Mouse (Mus musculus): Measurements from ENCODE around the gene Pstpip1. TPM values are rescaled to one million over a fixed set of nuclear protein-coding genes. Genes with fewer than 3 reads are reported as not detected.

Pstpip1 gene
- polyA plus RNA-seq, 1 experiment from 2014 or later, result 2.6 TPM

GRCm38 (mm10) chr9:56121097-56121496 lies 31.3 kb downstream of the Pstpip1 start:
- H3K36me3 ChIP-seq (ENCODE audit: control insufficient read depth, insufficient read depth, low read length), result no peaks in the 10 kb centered on the region
- H3K4me2 ChIP-seq (ENCODE audit: low read depth, low read length), result no peak overlapping the region
- 20% methylated on average over 7 of the region's 7 CpGs for WGBS
- H3K4me1 ChIP-seq (replicated peaks; ENCODE audit: control insufficient read depth, insufficient read depth, low read length), result peaks cover 3% of the 10 kb centered on the region; the same call in 1 of the 2 replicates
- H3K9me3 ChIP-seq (ENCODE audit: control insufficient read depth, low read length), result no peaks in the 10 kb centered on the region
- 0 out of 2 replicates have a peak, but pooled peaks have one; percentile 19 for ATAC-seq (ENCODE audit: low read depth)
- no peak overlapping the region for H3K4me3 ChIP-seq (ENCODE audit: low read length)
- no peak overlapping the region for H3K9ac ChIP-seq (ENCODE audit: low read length)
- H3K27ac ChIP-seq (ENCODE audit: low read length), result no peak overlapping the region
- H3K27me3 ChIP-seq (ENCODE audit: control insufficient read depth, insufficient read depth, low read depth, low read length), result no peaks in the 10 kb centered on the region

GRCm38 (mm10) chr9:56122973-56123372 lies 33.2 kb downstream of the Pstpip1 start:
- WGBS, result 42% methylated on average over 8 of the region's 8 CpGs
- Histone ChIP-seq H3K36me3 (ENCODE audit: control insufficient read depth, insufficient read depth, low read length) (no peaks in the 10 kb centered on the region), H3K4me2 (ENCODE audit: low read depth, low read length) (no peak overlapping the region), H3K9ac (ENCODE audit: low read length) (no peak overlapping the region), H3K4me1 (replicated peaks; ENCODE audit: control insufficient read depth, insufficient read depth, low read length) (peaks cover 3% of the 10 kb centered on the region; the same call in 1 of the 2 replicates), H3K9me3 (ENCODE audit: control insufficient read depth, low read length) (no peaks in the 10 kb centered on the region), H3K4me3 (ENCODE audit: low read length) (no peak overlapping the region), H3K27ac (ENCODE audit: low read length) (no peak overlapping the region), H3K27me3 (ENCODE audit: control insufficient read depth, insufficient read depth, low read depth, low read length) (no peaks in the 10 kb centered on the region)
- peak; percentile 45 for ATAC-seq (ENCODE audit: low read depth)

- Histone ChIP-seq H3K9me3 (ENCODE audit: control insufficient read depth, low read length) (no peaks in the 10 kb centered on the region), H3K9ac (ENCODE audit: low read length) (no peak overlapping the region), H3K4me1 (replicated peaks; ENCODE audit: control insufficient read depth, insufficient read depth, low read length) (peaks cover 3% of the 10 kb centered on the region; the same call in 1 of the 2 replicates), H3K27me3 (ENCODE audit: control insufficient read depth, insufficient read depth, low read depth, low read length) (no peaks in the 10 kb centered on the region), H3K4me3 (ENCODE audit: low read length) (no peak overlapping the region), H3K4me2 (ENCODE audit: low read depth, low read length) (no peak overlapping the region), H3K27ac (ENCODE audit: low read length) (no peak overlapping the region), H3K36me3 (ENCODE audit: control insufficient read depth, insufficient read depth, low read length) (0 out of 2 replicates have a peak, but pooled peaks cover 2% of the 10 kb centered on the region)
- no peak for ATAC-seq (ENCODE audit: low read depth)
- 66% methylated on average over 7 of the region's 7 CpGs for WGBS
Measured at GRCm38 (mm10) chr9:56123613-56124012, 33.9 kb downstream of the Pstpip1 start.

- no peaks in the 10 kb centered on the region for H3K9me3 ChIP-seq (ENCODE audit: control insufficient read depth, low read length)
- H3K4me2 ChIP-seq (ENCODE audit: low read depth, low read length), result peak overlapping the region; percentile 24
- WGBS, result 17% methylated on average over 11 of the region's 11 CpGs
- no peak overlapping the region for H3K9ac ChIP-seq (ENCODE audit: low read length)
- peaks cover 4% of the 10 kb centered on the region; the same call in 1 of the 2 replicates for H3K36me3 ChIP-seq (ENCODE audit: control insufficient read depth, insufficient read depth, low read length)
- no peak for ATAC-seq (ENCODE audit: low read depth)
- H3K4me1 ChIP-seq (replicated peaks; ENCODE audit: control insufficient read depth, insufficient read depth, low read length), result no peaks in the 10 kb centered on the region
- H3K4me3 ChIP-seq (ENCODE audit: low read length), result no peak overlapping the region
- no peak overlapping the region for H3K27ac ChIP-seq (ENCODE audit: low read length)
- no peaks in the 10 kb centered on the region for H3K27me3 ChIP-seq (ENCODE audit: control insufficient read depth, insufficient read depth, low read depth, low read length)
Measured at GRCm38 (mm10) chr9:56124561-56124960, 34.8 kb downstream of the Pstpip1 start.

GRCm38 (mm10) chr9:56126453-56127173 lies 36.9 kb downstream of the Pstpip1 start:
- H3K9ac ChIP-seq (ENCODE audit: low read length), result no peak overlapping the region
- H3K27ac ChIP-seq (ENCODE audit: low read length), result no peak overlapping the region
- peaks cover 7% of the 10 kb centered on the region; the same call in 1 of the 2 replicates for H3K36me3 ChIP-seq (ENCODE audit: control insufficient read depth, insufficient read depth, low read length)
- H3K9me3 ChIP-seq (ENCODE audit: control insufficient read depth, low read length), result no peaks in the 10 kb centered on the region
- no peak for ATAC-seq (ENCODE audit: low read depth)
- no peaks in the 10 kb centered on the region for H3K4me1 ChIP-seq (replicated peaks; ENCODE audit: control insufficient read depth, insufficient read depth, low read length)
- no peak overlapping the region for H3K4me2 ChIP-seq (ENCODE audit: low read depth, low read length)
- no peak overlapping the region for H3K4me3 ChIP-seq (ENCODE audit: low read length)
- WGBS, result 79% methylated on average over 16 of the region's 16 CpGs
- no peaks in the 10 kb centered on the region for H3K27me3 ChIP-seq (ENCODE audit: control insufficient read depth, insufficient read depth, low read depth, low read length)

GRCm38 (mm10) chr9:56128331-56128730 lies 38.6 kb downstream of the Pstpip1 start:
- no peak for ATAC-seq (ENCODE audit: low read depth)
- 71% methylated on average over 9 of the region's 9 CpGs for WGBS
- peaks cover 12% of the 10 kb centered on the region for H3K36me3 ChIP-seq (ENCODE audit: control insufficient read depth, insufficient read depth, low read length)
- no peaks in the 10 kb centered on the region for H3K4me1 ChIP-seq (replicated peaks; ENCODE audit: control insufficient read depth, insufficient read depth, low read length)
- no peaks in the 10 kb centered on the region for H3K27me3 ChIP-seq (ENCODE audit: control insufficient read depth, insufficient read depth, low read depth, low read length)
- H3K4me2 ChIP-seq (ENCODE audit: low read depth, low read length), result no peak overlapping the region
- no peak overlapping the region for H3K9ac ChIP-seq (ENCODE audit: low read length)
- H3K9me3 ChIP-seq (ENCODE audit: control insufficient read depth, low read length), result no peaks in the 10 kb centered on the region
- no peak overlapping the region for H3K27ac ChIP-seq (ENCODE audit: low read length)
- H3K4me3 ChIP-seq (ENCODE audit: low read length), result no peak overlapping the region

- Histone ChIP-seq H3K9me3 (ENCODE audit: control insufficient read depth, low read length) (no peaks in the 10 kb centered on the region), H3K27me3 (ENCODE audit: control insufficient read depth, insufficient read depth, low read depth, low read length) (no peaks in the 10 kb centered on the region), H3K4me3 (ENCODE audit: low read length) (no peak overlapping the region), H3K4me1 (replicated peaks; ENCODE audit: control insufficient read depth, insufficient read depth, low read length) (no peaks in the 10 kb centered on the region), H3K27ac (ENCODE audit: low read length) (no peak overlapping the region), H3K36me3 (ENCODE audit: control insufficient read depth, insufficient read depth, low read length) (peaks cover 19% of the 10 kb centered on the region), H3K9ac (ENCODE audit: low read length) (no peak overlapping the region), H3K4me2 (ENCODE audit: low read depth, low read length) (no peak overlapping the region)
- ATAC-seq (ENCODE audit: low read depth), result no peak
- 90% methylated on average over 3 of the region's 3 CpGs for WGBS
Measured at GRCm38 (mm10) chr9:56129951-56130350, 40.2 kb downstream of the Pstpip1 start.

GRCm38 (mm10) chr9:56130536-56130935 lies 40.8 kb downstream of the Pstpip1 start:
- Histone ChIP-seq H3K4me3 (ENCODE audit: low read length) (no peak overlapping the region), H3K9ac (ENCODE audit: low read length) (no peak overlapping the region), H3K4me2 (ENCODE audit: low read depth, low read length) (no peak overlapping the region), H3K27ac (ENCODE audit: low read length) (no peak overlapping the region), H3K4me1 (replicated peaks; ENCODE audit: control insufficient read depth, insufficient read depth, low read length) (no peaks in the 10 kb centered on the region), H3K9me3 (ENCODE audit: control insufficient read depth, low read length) (no peaks in the 10 kb centered on the region), H3K36me3 (ENCODE audit: control insufficient read depth, insufficient read depth, low read length) (peaks cover 19% of the 10 kb centered on the region), H3K27me3 (ENCODE audit: control insufficient read depth, insufficient read depth, low read depth, low read length) (no peaks in the 10 kb centered on the region)
- ATAC-seq (ENCODE audit: low read depth), result no peak
- WGBS, result 45% methylated on average over 4 of the region's 4 CpGs

GRCm38 (mm10) chr9:56131813-56132525 lies 42.2 kb downstream of the Pstpip1 start:
- no peak overlapping the region for H3K4me2 ChIP-seq (ENCODE audit: low read depth, low read length)
- H3K4me1 ChIP-seq (replicated peaks; ENCODE audit: control insufficient read depth, insufficient read depth, low read length), result no peaks in the 10 kb centered on the region
- no peak overlapping the region for H3K9ac ChIP-seq (ENCODE audit: low read length)
- no peak overlapping the region for H3K4me3 ChIP-seq (ENCODE audit: low read length)
- no peak overlapping the region for H3K27ac ChIP-seq (ENCODE audit: low read length)
- no peaks in the 10 kb centered on the region for H3K9me3 ChIP-seq (ENCODE audit: control insufficient read depth, low read length)
- H3K27me3 ChIP-seq (ENCODE audit: control insufficient read depth, insufficient read depth, low read depth, low read length), result no peaks in the 10 kb centered on the region
- WGBS, result 40% methylated on average over 10 of the region's 10 CpGs
- peaks cover 27% of the 10 kb centered on the region for H3K36me3 ChIP-seq (ENCODE audit: control insufficient read depth, insufficient read depth, low read length)
- ATAC-seq (ENCODE audit: low read depth), result 0 out of 2 replicates have a peak, but pooled peaks have one; percentile 29
